Mouse (Mus musculus) liver, embryonic 16.5 days (tissue): Measurements from ENCODE around the gene Olr1. TPM values are rescaled to one million over a fixed set of nuclear protein-coding genes. Genes with fewer than 3 reads are reported as not detected.

Experiments
- ATAC-seq: fragments of 200-750 bp; cut with Nextera tagmentation; 2 replicates; pipeline ENCODE4 v1.8.0; 2017; ENCODE audit warnings: low read depth, mild to moderate bottlenecking, moderate number of reproducible peaks, moderate library complexity
- H3K27ac ChIP-seq: fragments of 300-500 bp; sonication (generic); 2 replicates; pipeline ENCODE4 v1.5.1; 2014; ENCODE audit warnings: mild to moderate bottlenecking, low read length
- H3K27me3 ChIP-seq: fragments of 300-500 bp; sonication (generic); 2 replicates; pipeline ENCODE4 v1.6.1; 2014; ENCODE audit warnings: low read depth, low read length, mixed read lengths; ENCODE audit not compliant: control insufficient read depth, insufficient read depth
- H3K36me3 ChIP-seq: fragments of 300-500 bp; sonication (generic); 2 replicates; pipeline ENCODE4 v1.6.1; 2014; ENCODE audit warnings: mild to moderate bottlenecking; ENCODE audit not compliant: control insufficient read depth, insufficient read depth
- H3K4me1 ChIP-seq: fragments of 300-500 bp; sonication (generic); 2 replicates; pipeline ENCODE4 v1.6.1; 2014; ENCODE audit warnings: low read depth, low read length, mixed read lengths; ENCODE audit not compliant: control insufficient read depth
- H3K4me2 ChIP-seq: fragments of 300-500 bp; sonication (generic); 2 replicates; pipeline ENCODE4 v1.6.1; 2014; ENCODE audit warnings: low read depth, low read length, mixed read lengths
- H3K4me3 ChIP-seq: fragments of 300-500 bp; sonication (generic); 2 replicates; pipeline ENCODE4 v1.5.1; 2014; ENCODE audit warnings: low read depth, mild to moderate bottlenecking, low read length
- H3K9ac ChIP-seq: fragments of 300-500 bp; sonication (generic); 2 replicates; pipeline ENCODE4 v1.6.1; 2014; ENCODE audit warnings: low read depth, low read length
- H3K9me3 ChIP-seq: fragments of 300-500 bp; sonication (generic); replicated peaks from 2 replicates; pipeline ENCODE4 v1.6.1; 2016; ENCODE audit warnings: low read length; ENCODE audit not compliant: control insufficient read depth
- WGBS: fragments of 180-500 bp; shearing (Covaris S2); extraction: QIAGEN DNeasy Blood & Tissue Kit; methylation state at CpG from one replicate; pipeline ENCODE4 v1.1.7; 2014; ENCODE audit not compliant: insufficient replicate concordance; 5-methylcytosine and 5-hydroxymethylcytosine counted together
- polyA plus RNA-seq: library from polyadenylated mRNA; unstranded; fragments of >200 nt; fragmentation: Nextera tagmentation; extraction: Ambion mirVana; gene quantifications from 2 replicates; pipeline ENCODE4 v1.2.1, GENCODE M21; 2015

Gene Olr1
- polyA plus RNA-seq, 1 experiment from 2014 or later, result 1.3 TPM

GRCm38 (mm10) chr6:129534057-129534456 lies 27.1 kb upstream of the Olr1 start:
- no peaks in the 10 kb centered on the region for H3K27me3 ChIP-seq
- H3K9ac ChIP-seq, result peak overlapping the region; percentile 80
- H3K36me3 ChIP-seq, result peaks cover 6% of the 10 kb centered on the region
- H3K4me1 ChIP-seq, result peaks cover 20% of the 10 kb centered on the region
- no peak overlapping the region; the same call in 1 of the 2 replicates for H3K27ac ChIP-seq
- no peaks in the 10 kb centered on the region for H3K9me3 ChIP-seq
- peak overlapping the region; percentile 72 for H3K4me2 ChIP-seq
- peak overlapping the region; percentile 82 for H3K4me3 ChIP-seq
- no peak for ATAC-seq
- WGBS, result 4% methylated on average over 9 of the region's 9 CpGs

- under 1% methylated on average over 55 of the region's 55 CpGs for WGBS
- peak; percentile 85 for ATAC-seq
- H3K4me2 ChIP-seq, result peak within 1 kb of the TSS; percentile 72
- peak within 1 kb of the TSS; percentile 80 for H3K9ac ChIP-seq
- H3K4me3 ChIP-seq, result peak within 1 kb of the TSS; percentile 82
- no peaks in the 10 kb centered on the region for H3K36me3 ChIP-seq
- H3K27me3 ChIP-seq, result no peaks in the 10 kb centered on the region
- peak within 1 kb of the TSS; percentile 82 for H3K27ac ChIP-seq
- H3K9me3 ChIP-seq, result no peaks in the 10 kb centered on the region
- H3K4me1 ChIP-seq, result peaks cover 20% of the 10 kb centered on the region
Measured at GRCm38 (mm10) chr6:129532942-129533860, 26.2 kb upstream of the Olr1 start, which contains the start of gene Gabarapl1. Gabarapl1 (plus strand) TSS chr6:129533160.

- peak overlapping the region; percentile 72 for H3K4me2 ChIP-seq
- H3K4me1 ChIP-seq, result peaks cover 20% of the 10 kb centered on the region
- peak overlapping the region; percentile 82 for H3K27ac ChIP-seq
- peak; percentile 38 for ATAC-seq
- peak overlapping the region; percentile 82 for H3K4me3 ChIP-seq
- no peaks in the 10 kb centered on the region for H3K36me3 ChIP-seq
- no peaks in the 10 kb centered on the region for H3K9me3 ChIP-seq
- peak overlapping the region; percentile 80 for H3K9ac ChIP-seq
- no peaks in the 10 kb centered on the region for H3K27me3 ChIP-seq
- WGBS, result 38% methylated on average over 7 of the region's 7 CpGs
Measured at GRCm38 (mm10) chr6:129532556-129532941, 25.6 kb upstream of the Olr1 start.

DNA sequence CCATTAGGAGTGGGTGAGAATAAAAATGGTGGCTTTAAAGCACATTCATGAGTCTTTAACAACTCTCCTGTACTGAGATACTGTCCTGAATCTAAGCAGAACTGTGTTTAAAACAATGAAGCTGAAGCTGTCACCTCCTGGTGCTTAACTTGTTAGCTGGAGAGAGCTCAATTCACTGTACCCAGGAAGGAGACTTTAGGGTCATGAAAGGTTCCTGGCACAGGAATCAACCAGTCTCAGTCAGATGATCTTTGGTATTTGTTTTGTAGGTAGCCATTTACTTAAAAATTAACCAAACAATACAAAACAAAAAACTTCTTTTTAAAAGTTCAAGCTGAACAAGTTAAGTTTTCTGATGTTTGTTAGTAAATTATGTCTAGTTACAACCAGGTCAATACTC lies 23.3 kb upstream of the Olr1 start:
- no peak overlapping the region for H3K27ac ChIP-seq
- H3K9me3 ChIP-seq, result no peaks in the 10 kb centered on the region
- peaks cover 15% of the 10 kb centered on the region for H3K4me1 ChIP-seq
- H3K27me3 ChIP-seq, result no peaks in the 10 kb centered on the region
- H3K4me3 ChIP-seq, result no peak overlapping the region
- H3K4me2 ChIP-seq, result no peak overlapping the region
- no peaks in the 10 kb centered on the region for H3K36me3 ChIP-seq
- no peak overlapping the region for H3K9ac ChIP-seq
- no peak for ATAC-seq

DNA sequence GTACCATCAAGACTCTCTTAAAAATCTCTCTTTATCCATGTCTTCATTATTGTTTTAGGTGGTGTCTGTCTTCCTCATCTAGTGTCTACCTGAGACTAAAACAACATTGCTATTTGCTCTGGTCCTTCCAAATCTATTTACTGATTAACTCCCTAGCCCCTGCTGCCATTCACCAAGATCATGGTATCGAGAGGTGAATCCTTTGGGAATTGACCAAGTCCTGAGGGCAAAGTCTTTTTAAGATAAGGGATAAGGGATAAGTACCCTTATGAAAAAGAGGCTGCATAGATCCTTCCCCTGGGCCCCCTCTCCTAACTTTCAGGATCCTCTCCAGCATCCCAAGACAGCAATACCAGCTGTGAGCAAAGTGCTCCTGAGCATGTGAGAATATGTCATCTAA lies 22.6 kb upstream of the Olr1 start:
- Histone ChIP-seq H3K4me3 (no peak overlapping the region), H3K4me1 (peaks cover 10% of the 10 kb centered on the region), H3K9ac (no peak overlapping the region), H3K9me3 (no peaks in the 10 kb centered on the region), H3K36me3 (no peaks in the 10 kb centered on the region), H3K27ac (no peak overlapping the region), H3K27me3 (no peaks in the 10 kb centered on the region), H3K4me2 (no peak overlapping the region)
- WGBS, result 32% methylated on average over 1 of the region's 1 CpGs
- ATAC-seq, result no peak

DNA sequence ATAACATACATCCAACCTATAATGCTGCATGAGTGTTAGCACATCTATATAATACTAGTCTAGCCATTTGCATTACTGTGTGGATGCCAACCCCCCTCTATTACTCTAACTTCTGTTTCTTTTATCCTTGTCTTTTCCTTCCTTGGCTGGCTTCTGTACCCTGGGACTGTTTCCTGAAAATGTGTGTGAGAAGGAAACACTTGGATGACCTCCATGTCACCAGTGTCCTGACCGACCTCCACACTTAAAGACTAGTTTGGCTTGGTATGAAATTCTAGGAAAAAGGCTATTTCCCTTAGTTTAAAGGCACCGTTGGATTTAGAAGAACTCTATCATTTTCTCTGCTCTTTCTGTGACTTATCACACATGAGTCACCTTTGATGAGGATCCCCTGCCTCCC lies 20.5 kb upstream of the Olr1 start:
- no peak overlapping the region for H3K4me3 ChIP-seq
- H3K9ac ChIP-seq, result no peak overlapping the region
- no peaks in the 10 kb centered on the region for H3K27me3 ChIP-seq
- no peak overlapping the region for H3K27ac ChIP-seq
- no peaks in the 10 kb centered on the region for H3K36me3 ChIP-seq
- no peak overlapping the region for H3K4me2 ChIP-seq
- no peak for ATAC-seq
- 51% methylated on average over 2 of the region's 2 CpGs for WGBS
- H3K9me3 ChIP-seq, result no peaks in the 10 kb centered on the region
- no peaks in the 10 kb centered on the region for H3K4me1 ChIP-seq

GRCm38 (mm10) chr6:129526069-129526468 lies 19.1 kb upstream of the Olr1 start:
- no peak overlapping the region for H3K27ac ChIP-seq
- H3K36me3 ChIP-seq, result no peaks in the 10 kb centered on the region
- H3K9ac ChIP-seq, result no peak overlapping the region
- no peaks in the 10 kb centered on the region for H3K27me3 ChIP-seq
- no peak overlapping the region for H3K4me3 ChIP-seq
- no peaks in the 10 kb centered on the region for H3K9me3 ChIP-seq
- no peak for ATAC-seq
- no peak overlapping the region for H3K4me2 ChIP-seq
- H3K4me1 ChIP-seq, result no peaks in the 10 kb centered on the region

DNA sequence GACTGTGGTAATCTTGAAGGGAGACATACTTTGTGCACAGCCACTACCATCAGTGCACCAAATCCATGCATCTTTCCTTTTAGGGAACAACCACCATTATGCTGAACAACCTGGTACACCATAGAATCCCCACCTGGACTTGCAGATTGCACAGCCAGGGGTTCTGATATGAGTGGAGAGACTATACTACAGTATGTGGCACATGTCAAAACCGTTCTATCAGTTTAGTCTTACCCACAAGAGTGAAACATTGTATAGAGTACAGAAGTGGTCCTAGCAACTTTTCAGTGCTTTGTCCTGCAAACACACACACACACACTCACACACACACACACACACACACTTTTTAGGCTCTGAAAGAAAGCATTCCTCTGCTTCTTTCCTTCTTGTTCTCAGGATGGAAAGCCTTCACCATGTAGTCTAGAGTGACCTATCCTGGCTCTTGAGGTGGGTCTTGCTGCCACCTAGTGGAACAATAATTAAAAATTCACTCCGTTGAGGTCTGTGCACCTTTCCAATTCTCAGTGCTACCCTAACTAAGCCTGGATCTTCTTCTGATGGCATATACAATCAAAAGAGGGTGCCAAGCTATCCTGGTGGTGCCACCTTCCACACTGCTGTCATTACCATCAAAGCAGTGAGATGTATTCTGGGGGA lies 10.9 kb upstream of the Olr1 start:
- WGBS, result 32% methylated on average over 2 of the region's 2 CpGs
- peak; percentile 60 for ATAC-seq

GRCm38 (mm10) chr6:129516388-129516787 lies 9.4 kb upstream of the Olr1 start:
- no peaks in the 10 kb centered on the region for H3K4me1 ChIP-seq
- no peaks in the 10 kb centered on the region for H3K36me3 ChIP-seq

More for the DNA sequence above, 10.9 kb upstream of the Olr1 start:
- Histone ChIP-seq H3K9me3 (no peaks in the 10 kb centered on the region), H3K4me1 (no peaks in the 10 kb centered on the region), H3K4me2 (no peak overlapping the region), H3K9ac (no peak overlapping the region), H3K27ac (no peak overlapping the region), H3K36me3 (no peaks in the 10 kb centered on the region), H3K4me3 (no peak overlapping the region), H3K27me3 (no peaks in the 10 kb centered on the region)

More at GRCm38 (mm10) chr6:129516388-129516787, 9.4 kb upstream of the Olr1 start:
- 53% methylated on average over 10 of the region's 10 CpGs for WGBS
- no peak overlapping the region for H3K4me3 ChIP-seq
- H3K9ac ChIP-seq, result no peak overlapping the region
- ATAC-seq, result no peak
- H3K9me3 ChIP-seq, result no peaks in the 10 kb centered on the region
- no peak overlapping the region for H3K4me2 ChIP-seq
- H3K27me3 ChIP-seq, result no peaks in the 10 kb centered on the region
- no peak overlapping the region for H3K27ac ChIP-seq
